Mouse (Mus musculus): ENCODE measurements around the gene Ucn3.

GRCm38 (mm10) chr13:3894549-3894948 lies 50.6 kb downstream of the Ucn3 start:
- TF ChIP-seq POLR2A (IDR thresholded peaks at IDR 0.05; ENCODE audit: borderline replicate concordance, low read depth, low read length) = no peak
- no peak for TF ChIP-seq CTCF (IDR thresholded peaks at IDR 0.05; ENCODE audit: low read depth, low read length)

All from bone marrow macrophage, adult 2 months (primary cell).